14 mouse cellular contexts compared by ENCODE assay signal in genomic region chr12:69597446-69597845, GRCm38 (mm10).
"Had no signal": no experiment of that assay in that cellular context is flagged by ENCODE, and none has a peak within 500 bp of the region (broad histone marks: within the 10 kb centered on the region; RNA-seq: fewer than 3 reads in every experiment).

No protein-coding gene starts in this region.

- H3K4me3 ChIP-seq: layer of hippocampus, adult 2 months; liver, embryonic 13.5 days; midbrain, embryonic 12.5 days; midbrain, embryonic 15.5 days; neural tube, embryonic 13.5 days had no signal

- H3K4me2 ChIP-seq: liver, embryonic 13.5 days; midbrain, embryonic 12.5 days; midbrain, embryonic 15.5 days; neural tube, embryonic 13.5 days had no signal

- DNase-seq: kidney, adult 18-20 months; kidney, adult 9 months; kidney, postnatal 25 days; layer of hippocampus, adult 9-11 months; liver, embryonic 13.5 days; lung, adult 2 months; lung, postnatal 14 days; lung, postnatal 4 days; retina, postnatal 1 day; thymus, postnatal 25 days had no signal

- ATAC-seq: midbrain, embryonic 15.5 days had no signal

- H3K27me3 ChIP-seq: liver, embryonic 13.5 days; midbrain, embryonic 12.5 days; midbrain, embryonic 15.5 days; neural tube, embryonic 13.5 days had no signal

- H3K9me3 ChIP-seq: liver, embryonic 13.5 days; midbrain, embryonic 12.5 days; midbrain, embryonic 15.5 days; neural tube, embryonic 13.5 days had no signal

- H3K4me1 ChIP-seq: liver, embryonic 13.5 days; midbrain, embryonic 12.5 days; midbrain, embryonic 15.5 days; neural tube, embryonic 13.5 days had no signal
